Mouse (Mus musculus) MEL (cell line): ENCODE data around the gene Abca13. TPM values are rescaled to one million over a fixed set of nuclear protein-coding genes. Genes with fewer than 3 reads are reported as not detected.

Experiments used
- DNase-seq: peaks from one replicate; pipeline ENCODE4 v3.0.0; 2011; ENCODE audit warnings: low read depth, low spot score
- H3K27ac ChIP-seq: 2 replicates; pipeline ENCODE4 v1.5.1; 2012; ENCODE audit warnings: low read depth, mild to moderate bottlenecking, control low read depth, low read length, moderate library complexity; ENCODE audit not compliant: control insufficient read depth
- H3K27me3 ChIP-seq, 2 experiments: fragments of 150-350 bp in 1 of 2; sonication (generic) in 1 of 2; 2 replicates each; pipeline ENCODE4 v1.6.1; 2012; ENCODE audit warnings: low read length in 2 of 2, mild to moderate bottlenecking in 2 of 2, improper control_type of control experiment in 1 of 2, moderate library complexity in 1 of 2; ENCODE audit not compliant: insufficient read depth in 2 of 2, control insufficient read depth in 1 of 2
- H3K36me3 ChIP-seq, 2 experiments: 2 replicates each; pipeline ENCODE4 v1.6.1; 2012 to 2014; ENCODE audit warnings: low read length in 2 of 2, improper control_type of control experiment in 1 of 2, inconsistent platforms in 1 of 2, mild to moderate bottlenecking in 1 of 2; ENCODE audit not compliant: insufficient read depth in 2 of 2, control insufficient read depth in 1 of 2
- H3K4me1 ChIP-seq, 2 experiments: fragments of 150-350 bp in 1 of 2; sonication (generic) in 1 of 2; 2 replicates each; pipeline ENCODE4 v1.6.1; 2012; ENCODE audit warnings: low read length in 2 of 2, improper control_type of control experiment in 1 of 2, mild to moderate bottlenecking in 1 of 2; ENCODE audit not compliant: insufficient read depth in 2 of 2, control insufficient read depth in 1 of 2
- H3K4me3 ChIP-seq, 2 experiments: fragments of 150-350 bp in 1 of 2; sonication (generic) in 1 of 2; 2 replicates each; pipeline ENCODE4 v1.5.1; 2012; ENCODE audit warnings: low read depth in 2 of 2, low read length in 2 of 2, mild to moderate bottlenecking in 2 of 2, moderate library complexity in 2 of 2, control low read depth in 1 of 2, improper control_type of control experiment in 1 of 2; ENCODE audit not compliant: control insufficient read depth in 1 of 2, insufficient read depth in 1 of 2
- H3K79me2 ChIP-seq: 2 replicates; pipeline ENCODE4 v1.6.1; 2012; ENCODE audit warnings: mild to moderate bottlenecking, low read length, moderate library complexity; ENCODE audit not compliant: control insufficient read depth, poor library complexity, insufficient read depth
- H3K9ac ChIP-seq: 2 replicates; pipeline ENCODE4 v1.6.1; 2012; ENCODE audit warnings: low read depth, mild to moderate bottlenecking, control low read depth, low read length, moderate library complexity; ENCODE audit not compliant: control insufficient read depth, poor library complexity, severe bottlenecking
- H3K9me3 ChIP-seq: fragments of 150-350 bp; sonication (generic); replicated peaks from 2 replicates; pipeline ENCODE4 v1.6.1; 2012; ENCODE audit warnings: mild to moderate bottlenecking, low read length, improper control_type of control experiment, moderate library complexity; ENCODE audit not compliant: insufficient read depth
- BHLHE40 ChIP-seq: IDR thresholded peaks from 2 replicates; pipeline ENCODE4 v1.6.1; 2012; ENCODE audit warnings: low read depth, mild to moderate bottlenecking, inconsistent platforms, low read length, improper control_type of control experiment, borderline replicate concordance
- CHD1 ChIP-seq: IDR thresholded peaks from 2 replicates; pipeline ENCODE4 v1.6.1; 2012; ENCODE audit warnings: low read depth, mild to moderate bottlenecking, inconsistent platforms, low read length, improper control_type of control experiment
- CHD2 ChIP-seq: IDR thresholded peaks from 2 replicates; pipeline ENCODE4 v1.6.1; 2011; ENCODE audit warnings: low read length, improper control_type of control experiment
- CTCF ChIP-seq, 3 experiments: IDR thresholded peaks in 2 of 3; conservative IDR thresholded peaks in 1 of 3; 2 replicates each; pipeline ENCODE4 v1.5.1; 2011 to 2012; ENCODE audit warnings: low read length in 3 of 3, low read depth in 2 of 3, mild to moderate bottlenecking in 2 of 3, improper control_type of control experiment in 1 of 3, inconsistent platforms in 1 of 3, mixed read lengths in 1 of 3, moderate library complexity in 1 of 3; ENCODE audit not compliant: control insufficient read depth in 1 of 3, insufficient read depth in 1 of 3, poor library complexity in 1 of 3, severe bottlenecking in 1 of 3
- E2F4 ChIP-seq: IDR thresholded peaks from 2 replicates; pipeline ENCODE4 v1.6.1; 2011; ENCODE audit warnings: low read depth, low read length, improper control_type of control experiment, borderline replicate concordance
- ELF1 ChIP-seq: IDR thresholded peaks from 2 replicates; pipeline ENCODE4 v1.6.1; 2014; ENCODE audit warnings: low read depth, mild to moderate bottlenecking, inconsistent platforms, low read length, improper control_type of control experiment, moderate library complexity
- ETS1 ChIP-seq: IDR thresholded peaks from 2 replicates; pipeline ENCODE4 v1.6.1; 2012; ENCODE audit warnings: low read depth, mild to moderate bottlenecking, inconsistent platforms, low read length, improper control_type of control experiment, moderate library complexity
- GABPA ChIP-seq: IDR thresholded peaks from 2 replicates; pipeline ENCODE4 v1.6.1; 2012; ENCODE audit warnings: low read depth, mild to moderate bottlenecking, inconsistent platforms, low read length, improper control_type of control experiment, moderate library complexity
- GATA1 ChIP-seq: IDR thresholded peaks from 2 replicates; pipeline ENCODE4 v1.6.1; 2011; ENCODE audit warnings: low read depth, low read length, improper control_type of control experiment
- HCFC1 ChIP-seq: IDR thresholded peaks from 2 replicates; pipeline ENCODE4 v1.6.1; 2012; ENCODE audit warnings: low read depth, mild to moderate bottlenecking, inconsistent platforms, low read length, improper control_type of control experiment, moderate library complexity
- JUND ChIP-seq: IDR thresholded peaks from 2 replicates; pipeline ENCODE4 v1.6.1; 2011; ENCODE audit warnings: low read depth, mild to moderate bottlenecking, improper control_type of control experiment, low read length
- KAT2A ChIP-seq: conservative IDR thresholded peaks from 2 replicates; pipeline ENCODE4 v1.6.1; 2012; ENCODE audit warnings: low read depth, low read length, improper control_type of control experiment, inconsistent platforms
- MAZ ChIP-seq: IDR thresholded peaks from 2 replicates; pipeline ENCODE4 v1.6.1; 2012; ENCODE audit warnings: low read depth, mild to moderate bottlenecking, inconsistent platforms, low read length, improper control_type of control experiment
- MEF2A ChIP-seq: IDR thresholded peaks from 2 replicates; pipeline ENCODE4 v1.6.1; 2014; ENCODE audit warnings: low read depth, mild to moderate bottlenecking, inconsistent platforms, low read length, improper control_type of control experiment; ENCODE audit not compliant: poor library complexity, insufficient replicate concordance, severe bottlenecking; ENCODE audit errors: extremely low read depth
- MYC ChIP-seq: IDR thresholded peaks from 2 replicates; pipeline ENCODE4 v1.6.1; 2011; ENCODE audit warnings: low read depth, mild to moderate bottlenecking, low read length, improper control_type of control experiment, moderate library complexity
- POLR2AphosphoS2 ChIP-seq: IDR thresholded peaks from 2 replicates; pipeline ENCODE4 v1.6.1; 2011; ENCODE audit warnings: low read length, improper control_type of control experiment
- POLR2AphosphoS5 ChIP-seq: IDR thresholded peaks from 2 replicates; pipeline ENCODE4 v1.6.1; 2012; ENCODE audit warnings: low read depth, borderline replicate concordance, mild to moderate bottlenecking, inconsistent platforms, low read length, moderate library complexity, mixed read lengths
- RAD21 ChIP-seq: IDR thresholded peaks from 2 replicates; pipeline ENCODE4 v1.6.1; 2011; ENCODE audit warnings: mild to moderate bottlenecking, low read depth, low read length, improper control_type of control experiment
- SIN3A ChIP-seq: IDR thresholded peaks from 2 replicates; pipeline ENCODE4 v1.6.1; 2012; ENCODE audit warnings: low read length, improper control_type of control experiment, inconsistent platforms
- TAL1 ChIP-seq: IDR thresholded peaks from 2 replicates; pipeline ENCODE4 v1.6.1; 2012; ENCODE audit warnings: mild to moderate bottlenecking, inconsistent platforms, low read length, moderate library complexity, mixed read lengths
- TBP ChIP-seq: IDR thresholded peaks from 2 replicates; pipeline ENCODE4 v1.8.0; 2011; ENCODE audit warnings: low read depth, low read length, improper control_type of control experiment
- TCF12 ChIP-seq: IDR thresholded peaks from 2 replicates; pipeline ENCODE4 v1.6.1; 2014; ENCODE audit warnings: low read depth, mild to moderate bottlenecking, inconsistent platforms, low read length, improper control_type of control experiment, moderate library complexity
- UBTF ChIP-seq: IDR thresholded peaks from 2 replicates; pipeline ENCODE4 v1.6.1; 2012; ENCODE audit warnings: low read depth, mild to moderate bottlenecking, inconsistent platforms, low read length, improper control_type of control experiment, moderate library complexity, borderline replicate concordance; ENCODE audit not compliant: insufficient read depth
- ZKSCAN1 ChIP-seq: IDR thresholded peaks from 2 replicates; pipeline ENCODE4 v1.6.1; 2012; ENCODE audit warnings: low read depth, mild to moderate bottlenecking, inconsistent platforms, low read length, improper control_type of control experiment, moderate library complexity
- ZMIZ1 ChIP-seq: IDR thresholded peaks from 2 replicates; pipeline ENCODE4 v1.6.1; 2012; ENCODE audit warnings: low read depth, mild to moderate bottlenecking, inconsistent platforms, low read length, improper control_type of control experiment, moderate library complexity
- ZNF384 ChIP-seq: IDR thresholded peaks from 2 replicates; pipeline ENCODE4 v1.6.1; 2012; ENCODE audit warnings: low read depth, mild to moderate bottlenecking, inconsistent platforms, low read length, improper control_type of control experiment
- polyA plus RNA-seq, 2 experiments: library from polyadenylated mRNA; stranded (reverse) in 1 of 2; unstranded in 1 of 2; fragments of >175 nt in 1 of 2; fragments of >200 nt in 1 of 2; gene quantifications; 2 replicates each; pipeline versions ENCODE4 v1.2.1 to v1.2.4; 2012; ENCODE audit warnings: low replicate concordance in 2 of 2, low read depth in 1 of 2; ENCODE audit not compliant: insufficient read length in 2 of 2, insufficient read depth in 1 of 2, missing spikeins in 1 of 2
- total RNA-seq: library from RNA; depleted of rRNA; stranded (reverse); fragments of 300-350 nt; gene quantifications from 2 replicates; pipeline ENCODE4 v1.2.3, GENCODE M21; 2012

The Abca13 gene
- total and polyA plus RNA-seq, 3 experiments = not detected

GRCm38 (mm10) chr11:9669430-9669829 lies 477.7 kb downstream of the Abca13 start:
- no peak overlapping the region for H3K9ac ChIP-seq
- no peak overlapping the region for H3K4me3 ChIP-seq
- no peaks in the 10 kb centered on the region for H3K79me2 ChIP-seq
- no peaks in the 10 kb centered on the region for H3K9me3 ChIP-seq
- no peak overlapping the region for H3K27ac ChIP-seq
- no peak for DNase-seq
- no peaks in the 10 kb centered on the region for H3K36me3 ChIP-seq
- no peaks in the 10 kb centered on the region for H3K4me1 ChIP-seq
- TF ChIP-seq ELF1 (no peak), TCF12 (no peak), ZKSCAN1 (no peak), JUND (no peak), MEF2A (no peak), MYC (no peak), HCFC1 (no peak), CHD2 (no peak), RAD21 (no peak)
- TF ChIP-seq, all 39 proteins: peak for 0
- H3K27me3 ChIP-seq = no peaks in the 10 kb centered on the region

- Histone ChIP-seq H3K9me3 (no peaks in the 10 kb centered on the region), H3K4me3 (no peak overlapping the region), H3K27ac (no peak overlapping the region), H3K79me2 (no peaks in the 10 kb centered on the region), H3K9ac (no peak overlapping the region), H3K27me3 (no peaks in the 10 kb centered on the region), H3K4me1 (no peaks in the 10 kb centered on the region), H3K36me3 (no peaks in the 10 kb centered on the region)
- DNase-seq = no peak
- TF ChIP-seq CHD1 = no peak
- TF ChIP-seq ZNF384 = no peak
- TF ChIP-seq TCF12 = no peak
- TF ChIP-seq MAZ = no peak
- no peak for TF ChIP-seq ZMIZ1
- TF ChIP-seq TAL1 = no peak
- no peak for TF ChIP-seq BHLHE40
- TF ChIP-seq SIN3A = no peak
- no peak for TF ChIP-seq HCFC1
- no peak for TF ChIP-seq GATA1
- TF ChIP-seq POLR2AphosphoS2 = no peak
- no peak for TF ChIP-seq KAT2A
- no peak for TF ChIP-seq RAD21
- TF ChIP-seq TBP = no peak
- TF ChIP-seq CTCF (IDR thresholded peaks at IDR 0.05 in 2 of 3, conservative IDR thresholded peaks at IDR 0.05 in 1 of 3; ENCODE audit: control insufficient read depth in 1 of 3, insufficient read depth in 1 of 3, low read depth in 2 of 3, low read length in 3 of 3, poor library complexity in 1 of 3, severe bottlenecking in 1 of 3) = no peak
- TF ChIP-seq POLR2AphosphoS5 = no peak
- TF ChIP-seq ETS1 = no peak
- no peak for TF ChIP-seq E2F4
- no peak for TF ChIP-seq GABPA
- no peak for TF ChIP-seq UBTF
These were observed 493.2 kb downstream of the Abca13 start for GRCm38 (mm10) chr11:9684952-9685351.
